Mouse (Mus musculus): ENCODE measurements around the gene Gpc3.

- no peak for TF ChIP-seq CTCF (IDR thresholded peaks at IDR 0.05; ENCODE audit: control insufficient read depth, insufficient read depth, insufficient replicate concordance, low read depth, low read length)
- TF ChIP-seq POLR2A (IDR thresholded peaks at IDR 0.05; ENCODE audit: control insufficient read depth, low read depth, low read length), result no peak
Measured at GRCm38 (mm10) chrX:52305226-52305625, 308.5 kb downstream of the Gpc3 start.

Measured in testis, adult 2 months (tissue).